Mouse (Mus musculus) CD4-positive, CD25-positive, alpha-beta regulatory T cell, adult 2 months (primary cell): ENCODE measurements around the gene Sertad2.

Experiments used
- DNase-seq: peaks from one replicate; pipeline ENCODE4 v3.0.0-alpha.2; 2012; ENCODE audit warnings: low read depth, low spot score

Sertad2 gene

DNA sequence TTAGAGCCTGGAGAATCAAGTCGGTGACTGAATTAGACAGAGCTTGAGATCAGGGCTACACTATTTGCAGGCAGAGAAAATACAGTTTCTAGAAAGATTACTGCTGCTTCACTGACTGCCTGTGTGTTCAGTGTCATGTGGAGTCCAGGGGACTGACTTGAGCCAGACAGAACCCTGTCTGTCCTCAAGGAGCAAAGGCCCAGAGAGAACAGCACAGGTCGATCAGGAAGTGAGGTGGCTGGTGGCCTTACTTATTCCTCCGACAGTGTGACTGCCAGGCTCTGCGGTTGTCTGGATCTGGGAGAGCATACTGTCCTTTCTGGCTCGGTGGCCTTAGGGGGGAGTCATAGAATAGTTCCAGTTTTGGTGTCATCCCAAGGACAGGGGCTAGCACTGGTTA is 137.7 kb downstream of the Sertad2 start:
- no peak for DNase-seq

DNA sequence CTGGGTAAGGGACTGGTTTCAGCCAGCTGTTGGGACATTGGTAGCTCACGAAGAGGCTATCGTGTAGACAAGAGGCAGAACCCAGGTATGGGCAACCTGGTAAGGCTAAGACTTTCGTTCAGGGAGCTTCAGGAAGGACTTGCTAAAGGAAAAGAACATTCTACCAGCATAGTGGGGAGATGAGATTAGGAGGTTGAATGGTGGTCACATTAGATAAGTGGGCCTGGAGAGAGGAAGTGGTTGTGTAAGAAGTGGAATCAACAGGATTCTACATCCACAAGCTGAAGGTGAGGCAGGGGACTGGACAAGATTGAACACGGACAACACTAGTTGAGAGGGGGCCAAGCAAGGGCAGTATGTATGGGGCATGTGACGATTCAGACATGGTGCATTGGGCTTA is 138.6 kb downstream of the Sertad2 start:
- DNase-seq: no peak

DNA sequence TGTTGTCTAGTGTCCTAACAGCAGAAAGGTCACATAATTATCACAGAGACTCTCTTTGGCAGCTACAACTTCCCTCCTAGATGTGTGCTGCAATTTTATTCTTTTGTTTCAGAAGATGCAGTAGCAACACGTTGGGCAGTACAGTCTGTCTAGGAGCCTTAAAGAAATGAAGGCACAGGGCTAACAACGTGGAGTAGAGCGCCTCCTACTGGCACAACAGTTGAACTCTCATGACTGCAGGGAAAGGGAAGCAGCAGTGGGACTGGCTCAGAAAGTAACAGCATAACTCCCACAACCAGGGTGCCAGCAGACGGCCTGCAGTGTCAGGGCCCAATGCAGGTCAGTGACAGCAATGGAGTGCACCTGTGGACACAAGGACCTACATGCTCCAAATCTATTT is 147.9 kb downstream of the Sertad2 start:
- DNase-seq: peak; percentile 87
